In genomic region chr15:100646161-100646560, GRCm38 (mm10) we compare ENCODE assay signal across 11 mouse cellular contexts. TPM values are rescaled to one million over a fixed set of nuclear protein-coding genes. Genes with fewer than 3 reads are reported as not detected.
A peak's percentile ranks its signal among the peaks of the same experiment; 100 is the strongest.
DNase-seq lines count a peak whose midpoint lies in the region.
"Had no signal": no experiment of that assay in that cellular context is flagged by ENCODE, and none has a peak within 500 bp of the region (broad histone marks: within the 10 kb centered on the region; RNA-seq: fewer than 3 reads in every experiment).

No protein-coding gene starts in this region.

- peak; percentile 84 for DNase-seq in brain, adult 2 months (ENCODE audit: low read depth, low spot score)
- peak; percentile 64 to 73 for DNase-seq in cerebellum, adult 18-20 months
- peak; percentile 84 for DNase-seq in cerebellum, adult 9-11 months
- peak; percentile 62 to 72 for DNase-seq in cerebellum, postnatal 36 days
- DNase-seq in urinary bladder, adult 18-20 months (ENCODE audit: low spot score in 2 of 2), result no peak
- DNase-seq in kidney, postnatal 36 days, result no peak
- no peak for DNase-seq in layer of hippocampus, postnatal 25 days (ENCODE audit: extremely low spot score in 1 of 2, low spot score in 1 of 2)
- DNase-seq: adrenal gland, postnatal 10 days; gastrocnemius, postnatal 36 days; heart, adult 11 months; heart, postnatal 4 days had no signal

RNA-seq across cellular contexts. Expression of gene Smagp, which starts 9.4 kb away (rescaled TPM):
- 1 to 10 TPM in 1 of 2 experiments, under 1 TPM in 1; 0.98 to 1.8 TPM for total RNA-seq in layer of hippocampus, postnatal 25 days (2021)

RNA-seq across cellular contexts. Expression of gene Bin2, which starts 23.2 kb away (rescaled TPM):
- total RNA-seq in layer of hippocampus, postnatal 25 days (2021), result 1 to 10 TPM; 5.7 to 6.0 TPM

RNA-seq across cellular contexts. Expression of gene Dazap2, which starts 31.0 kb away (rescaled TPM):
- total RNA-seq in layer of hippocampus, postnatal 25 days (2021), result 100 to 1,000 TPM; 116 to 120 TPM

RNA-seq across cellular contexts. Expression of gene Cela1, which starts 41.6 kb away (rescaled TPM):
- total RNA-seq in layer of hippocampus, postnatal 25 days (2021), result 1 to 10 TPM; 1.6 to 1.8 TPM
- total RNA-seq: gastrocnemius, postnatal 36 days; heart, postnatal 4 days had no signal

RNA-seq across cellular contexts. Expression of gene Pou6f1, which starts 46.4 kb away (rescaled TPM):
- 100 to 1,000 TPM in 1 of 2 experiments, 10 to 100 TPM in 1; 95.7 to 110 TPM for total RNA-seq in layer of hippocampus, postnatal 25 days (2021)

Comparison
In these comparisons a context has a peak if more than half of its experiments do, and no peak if none do; other contexts are left out.
1. DNase-seq: peak in brain, adult 2 months (single experiment), cerebellum, adult 18-20 months (2 of 2), cerebellum, adult 9-11 months (single experiment) and cerebellum, postnatal 36 days (2 of 2); none in urinary bladder, adult 18-20 months (0 of 2), kidney, postnatal 36 days (0 of 2) and layer of hippocampus, postnatal 25 days (0 of 2).